Mouse (Mus musculus): Measurements from ENCODE around the gene Slc17a9. TPM values are rescaled to one million over a fixed set of nuclear protein-coding genes. Genes with fewer than 3 reads are reported as not detected.
A peak's percentile ranks its signal among the peaks of the same experiment; 100 is the strongest.
"Not testable (repeated sequence)": the region's sequence is repeated elsewhere in the genome, so short reads cannot be mapped to it uniquely, and the experiment has no call there.

Gene Slc17a9
- polyA plus RNA-seq, 1 experiment from 2014 or later: 0.17 TPM

GRCm38 (mm10) chr2:180712037-180712689 lies 12.9 kb upstream of the Slc17a9 start:
- Histone ChIP-seq H3K27me3 (replicated peaks) (no peaks in the 10 kb centered on the region), H3K27ac (no peak overlapping the region), H3K36me3 (replicated peaks) (peaks cover 22% of the 10 kb centered on the region; the same call in 1 of the 2 replicates), H3K9ac (no peak overlapping the region), H3K4me2 (no peak overlapping the region), H3K4me3 (no peak overlapping the region), H3K9me3 (no peaks in the 10 kb centered on the region), H3K4me1 (peaks cover 28% of the 10 kb centered on the region)
- no peak for ATAC-seq (replicated peaks)
- 95% methylated on average over 5 of the region's 5 CpGs for WGBS

- not testable (repeated sequence) for H3K9me3 ChIP-seq; H3K4me3 ChIP-seq; H3K4me1 ChIP-seq; H3K9ac ChIP-seq; H3K4me2 ChIP-seq; H3K27me3 ChIP-seq (replicated peaks); H3K27ac ChIP-seq; ATAC-seq (replicated peaks)
- 92% methylated on average over 5 of the region's 5 CpGs for WGBS
- H3K36me3 ChIP-seq (replicated peaks): peaks cover 48% of the 10 kb centered on the region
Observed at GRCm38 (mm10) chr2:180722748-180723147, 2.3 kb upstream of the Slc17a9 start.

- WGBS: 71% methylated on average over 2 of the region's 2 CpGs
- peaks cover 37% of the 10 kb centered on the region for H3K36me3 ChIP-seq (replicated peaks)
- H3K4me2 ChIP-seq: no peak overlapping the region
Observed at GRCm38 (mm10) chr2:180723865-180724264, 1.2 kb upstream of the Slc17a9 start.

GRCm38 (mm10) chr2:180725414-180725778 lies 333 bp downstream of the Slc17a9 start:
- peaks cover 4% of the 10 kb centered on the region; the same call in 1 of the 2 replicates for H3K4me1 ChIP-seq
- no peak overlapping the region for H3K4me3 ChIP-seq
- no peaks in the 10 kb centered on the region for H3K27me3 ChIP-seq (replicated peaks)
- H3K4me2 ChIP-seq: no peak overlapping the region; the same call in 1 of the 2 replicates
- H3K36me3 ChIP-seq (replicated peaks): peaks cover 28% of the 10 kb centered on the region
- ATAC-seq (replicated peaks): peak; percentile 39; the same call in 1 of the 2 replicates
- no peak overlapping the region for H3K9ac ChIP-seq
- WGBS: 6% methylated on average over 6 of the region's 6 CpGs
- no peaks in the 10 kb centered on the region for H3K9me3 ChIP-seq
- H3K27ac ChIP-seq: no peak overlapping the region

More at GRCm38 (mm10) chr2:180723865-180724264, 1.2 kb upstream of the Slc17a9 start:
- no peak overlapping the region for H3K4me3 ChIP-seq
- no peaks in the 10 kb centered on the region for H3K9me3 ChIP-seq
- H3K4me1 ChIP-seq: peaks cover 4% of the 10 kb centered on the region; the same call in 1 of the 2 replicates
- H3K27ac ChIP-seq: no peak overlapping the region
- no peaks in the 10 kb centered on the region for H3K27me3 ChIP-seq (replicated peaks)
- H3K9ac ChIP-seq: no peak overlapping the region
- no peak for ATAC-seq (replicated peaks)

GRCm38 (mm10) chr2:180725856-180726629 lies 980 bp downstream of the Slc17a9 start:
- peaks cover 21% of the 10 kb centered on the region for H3K36me3 ChIP-seq (replicated peaks)
- no peak overlapping the region for H3K9ac ChIP-seq
- no peak overlapping the region for H3K27ac ChIP-seq
- H3K4me2 ChIP-seq: no peak overlapping the region
- no peaks in the 10 kb centered on the region for H3K27me3 ChIP-seq (replicated peaks)
- H3K9me3 ChIP-seq: no peaks in the 10 kb centered on the region
- no peak overlapping the region for H3K4me3 ChIP-seq
- 33% methylated on average over 8 of the region's 8 CpGs for WGBS
- peaks cover 4% of the 10 kb centered on the region; the same call in 1 of the 2 replicates for H3K4me1 ChIP-seq
- ATAC-seq (replicated peaks): no peak

GRCm38 (mm10) chr2:180726658-180727442 lies 1.8 kb downstream of the Slc17a9 start:
- no peak overlapping the region for H3K27ac ChIP-seq
- H3K9ac ChIP-seq: no peak overlapping the region
- no peaks in the 10 kb centered on the region for H3K27me3 ChIP-seq (replicated peaks)
- WGBS: 72% methylated on average over 6 of the region's 6 CpGs
- no peaks in the 10 kb centered on the region for H3K9me3 ChIP-seq
- H3K36me3 ChIP-seq (replicated peaks): 0 out of 2 replicates have a peak, but pooled peaks cover 15% of the 10 kb centered on the region
- no peak for ATAC-seq (replicated peaks)
- H3K4me1 ChIP-seq: peaks cover 4% of the 10 kb centered on the region; the same call in 1 of the 2 replicates
- H3K4me2 ChIP-seq: no peak overlapping the region
- H3K4me3 ChIP-seq: no peak overlapping the region

GRCm38 (mm10) chr2:180727613-180728021 lies 2.6 kb downstream of the Slc17a9 start:
- Histone ChIP-seq H3K4me3 (no peak overlapping the region), H3K36me3 (replicated peaks) (0 out of 2 replicates have a peak, but pooled peaks cover 15% of the 10 kb centered on the region), H3K9me3 (no peaks in the 10 kb centered on the region), H3K27ac (no peak overlapping the region), H3K4me1 (peaks cover 4% of the 10 kb centered on the region; the same call in 1 of the 2 replicates), H3K27me3 (replicated peaks) (no peaks in the 10 kb centered on the region), H3K9ac (no peak overlapping the region), H3K4me2 (no peak overlapping the region)
- no peak for ATAC-seq (replicated peaks)
- WGBS: 65% methylated on average over 4 of the region's 4 CpGs

GRCm38 (mm10) chr2:180731036-180731435 lies 6.0 kb downstream of the Slc17a9 start:
- H3K36me3 ChIP-seq (replicated peaks): no peaks in the 10 kb centered on the region
- WGBS: 80% methylated on average over 3 of the region's 3 CpGs

GRCm38 (mm10) chr2:180731984-180732383 lies 6.9 kb downstream of the Slc17a9 start:
- no peak overlapping the region for H3K9ac ChIP-seq
- no peak overlapping the region for H3K4me3 ChIP-seq
- no peaks in the 10 kb centered on the region for H3K9me3 ChIP-seq
- no peak for ATAC-seq (replicated peaks)
- WGBS: 69% methylated on average over 6 of the region's 6 CpGs
- no peaks in the 10 kb centered on the region for H3K4me1 ChIP-seq
- no peaks in the 10 kb centered on the region for H3K27me3 ChIP-seq (replicated peaks)
- H3K4me2 ChIP-seq: no peak overlapping the region
- H3K36me3 ChIP-seq (replicated peaks): no peaks in the 10 kb centered on the region
- no peak overlapping the region for H3K27ac ChIP-seq

More at GRCm38 (mm10) chr2:180731036-180731435, 6.0 kb downstream of the Slc17a9 start:
- no peak overlapping the region for H3K4me3 ChIP-seq
- ATAC-seq (replicated peaks): no peak
- no peak overlapping the region for H3K27ac ChIP-seq
- H3K9ac ChIP-seq: no peak overlapping the region
- H3K4me2 ChIP-seq: no peak overlapping the region
- H3K27me3 ChIP-seq (replicated peaks): no peaks in the 10 kb centered on the region
- H3K4me1 ChIP-seq: no peaks in the 10 kb centered on the region
- H3K9me3 ChIP-seq: no peaks in the 10 kb centered on the region

GRCm38 (mm10) chr2:180735232-180735631 lies 10.2 kb downstream of the Slc17a9 start:
- H3K27me3 ChIP-seq (replicated peaks): 0 out of 2 replicates have a peak, but pooled peaks cover 3% of the 10 kb centered on the region
- no peaks in the 10 kb centered on the region for H3K36me3 ChIP-seq (replicated peaks)
- no peaks in the 10 kb centered on the region for H3K9me3 ChIP-seq
- no peak overlapping the region for H3K9ac ChIP-seq
- 80% methylated on average over 7 of the region's 7 CpGs for WGBS
- no peak overlapping the region for H3K27ac ChIP-seq
- H3K4me3 ChIP-seq: no peak overlapping the region
- ATAC-seq (replicated peaks): no peak
- no peak overlapping the region for H3K4me2 ChIP-seq
- no peaks in the 10 kb centered on the region for H3K4me1 ChIP-seq

GRCm38 (mm10) chr2:180737984-180738383 lies 12.9 kb downstream of the Slc17a9 start:
- Histone ChIP-seq H3K4me1 (no peaks in the 10 kb centered on the region), H3K4me2 (no peak overlapping the region), H3K36me3 (replicated peaks) (no peaks in the 10 kb centered on the region), H3K27ac (no peak overlapping the region), H3K4me3 (no peak overlapping the region), H3K27me3 (replicated peaks) (0 out of 2 replicates have a peak, but pooled peaks cover 3% of the 10 kb centered on the region), H3K9me3 (no peaks in the 10 kb centered on the region), H3K9ac (no peak overlapping the region)
- WGBS: 70% methylated on average over 2 of the region's 2 CpGs
- no peak for ATAC-seq (replicated peaks)

- Histone ChIP-seq H3K9me3 (no peaks in the 10 kb centered on the region), H3K27me3 (replicated peaks) (0 out of 2 replicates have a peak, but pooled peaks cover 3% of the 10 kb centered on the region), H3K36me3 (replicated peaks) (no peaks in the 10 kb centered on the region), H3K4me1 (0 out of 2 replicates have a peak, but pooled peaks cover under 1% of the 10 kb centered on the region), H3K27ac (no peak overlapping the region), H3K4me3 (no peak overlapping the region), H3K4me2 (no peak overlapping the region), H3K9ac (no peak overlapping the region)
- no peak for ATAC-seq (replicated peaks)
- 29% methylated on average over 3 of the region's 3 CpGs for WGBS
Observed at GRCm38 (mm10) chr2:180740349-180740748, 15.3 kb downstream of the Slc17a9 start.
